Mouse (Mus musculus): ENCODE measurements around the gene Pias4. TPM values are rescaled to one million over a fixed set of nuclear protein-coding genes. Genes with fewer than 3 reads are reported as not detected.

The Pias4 gene
- polyA plus RNA-seq, 1 experiment from 2014 or later: 35.7 TPM

DNA sequence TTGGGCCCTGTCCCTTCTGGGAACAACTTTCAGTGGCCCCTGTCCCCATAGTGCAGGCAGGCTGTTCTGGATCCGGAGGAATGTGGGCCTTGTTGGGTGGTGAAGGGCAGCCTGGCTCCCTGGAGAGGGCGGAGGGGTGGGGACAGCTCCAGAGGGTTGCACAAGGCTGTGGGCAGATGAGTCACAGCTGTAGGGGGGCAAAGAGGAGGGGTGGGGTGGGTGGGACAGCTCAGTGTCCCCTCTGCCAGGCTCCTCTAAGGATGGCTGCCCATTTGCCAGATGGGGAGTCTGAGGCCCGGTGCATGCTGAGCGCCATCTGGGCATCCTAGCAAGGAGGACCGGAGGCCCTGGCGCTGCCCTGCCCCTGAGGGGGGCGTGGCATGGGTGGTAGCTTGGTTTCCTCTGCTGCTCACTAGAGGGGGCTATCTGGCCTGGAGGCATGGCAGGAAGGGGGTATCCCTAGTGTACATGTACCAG is 24.5 kb downstream of the Pias4 start:
- ATAC-seq (ENCODE audit: extremely low read depth, insufficient number of reproducible peaks, low FRiP score, low TSS enrichment): no peak
- Histone ChIP-seq H3K4me1 (peaks cover 76% of the 10 kb centered on the region), H3K9ac (peak overlapping the region; percentile 94), H3K27ac (replicated peaks) (0 out of 2 replicates have a peak overlapping the region, but pooled peaks have one; percentile 50), H3K4me3 (no peak overlapping the region), H3K4me2 (no peak overlapping the region), H3K36me3 (peaks cover 52% of the 10 kb centered on the region), H3K9me3 (no peaks in the 10 kb centered on the region), H3K27me3 (replicated peaks) (no peaks in the 10 kb centered on the region)
- WGBS: 86% methylated on average over 7 of the region's 7 CpGs

- no peak overlapping the region for H3K4me3 ChIP-seq
- no peaks in the 10 kb centered on the region for H3K9me3 ChIP-seq
- peaks cover 46% of the 10 kb centered on the region for H3K36me3 ChIP-seq
- peak overlapping the region; percentile 95; the same call in 1 of the 2 replicates for H3K4me2 ChIP-seq
- H3K27me3 ChIP-seq (replicated peaks): no peaks in the 10 kb centered on the region
- H3K4me1 ChIP-seq: peaks cover 77% of the 10 kb centered on the region
- ATAC-seq (ENCODE audit: extremely low read depth, insufficient number of reproducible peaks, low FRiP score, low TSS enrichment): no peak
- WGBS: 78% methylated on average over 5 of the region's 5 CpGs
- H3K27ac ChIP-seq (replicated peaks): 0 out of 2 replicates have a peak overlapping the region, but pooled peaks have one; percentile 50
- peak overlapping the region; percentile 94 for H3K9ac ChIP-seq
Measured at GRCm38 (mm10) chr10:81142551-81142981, 25.2 kb downstream of the Pias4 start.

- H3K4me2 ChIP-seq: peak overlapping the region; percentile 95
- WGBS: 79% methylated on average over 7 of the region's 7 CpGs
- peaks cover 77% of the 10 kb centered on the region for H3K4me1 ChIP-seq
- no peak for ATAC-seq (ENCODE audit: extremely low read depth, insufficient number of reproducible peaks, low FRiP score, low TSS enrichment)
- H3K27ac ChIP-seq (replicated peaks): peak overlapping the region; percentile 63; the same call in 1 of the 2 replicates
- no peaks in the 10 kb centered on the region for H3K27me3 ChIP-seq (replicated peaks)
- peaks cover 37% of the 10 kb centered on the region for H3K36me3 ChIP-seq
- no peaks in the 10 kb centered on the region for H3K9me3 ChIP-seq
- peak overlapping the region; percentile 96; the same call in 1 of the 2 replicates for H3K4me3 ChIP-seq
- peak overlapping the region; percentile 94 for H3K9ac ChIP-seq
Measured at GRCm38 (mm10) chr10:81141455-81142210, 26.1 kb downstream of the Pias4 start.

DNA sequence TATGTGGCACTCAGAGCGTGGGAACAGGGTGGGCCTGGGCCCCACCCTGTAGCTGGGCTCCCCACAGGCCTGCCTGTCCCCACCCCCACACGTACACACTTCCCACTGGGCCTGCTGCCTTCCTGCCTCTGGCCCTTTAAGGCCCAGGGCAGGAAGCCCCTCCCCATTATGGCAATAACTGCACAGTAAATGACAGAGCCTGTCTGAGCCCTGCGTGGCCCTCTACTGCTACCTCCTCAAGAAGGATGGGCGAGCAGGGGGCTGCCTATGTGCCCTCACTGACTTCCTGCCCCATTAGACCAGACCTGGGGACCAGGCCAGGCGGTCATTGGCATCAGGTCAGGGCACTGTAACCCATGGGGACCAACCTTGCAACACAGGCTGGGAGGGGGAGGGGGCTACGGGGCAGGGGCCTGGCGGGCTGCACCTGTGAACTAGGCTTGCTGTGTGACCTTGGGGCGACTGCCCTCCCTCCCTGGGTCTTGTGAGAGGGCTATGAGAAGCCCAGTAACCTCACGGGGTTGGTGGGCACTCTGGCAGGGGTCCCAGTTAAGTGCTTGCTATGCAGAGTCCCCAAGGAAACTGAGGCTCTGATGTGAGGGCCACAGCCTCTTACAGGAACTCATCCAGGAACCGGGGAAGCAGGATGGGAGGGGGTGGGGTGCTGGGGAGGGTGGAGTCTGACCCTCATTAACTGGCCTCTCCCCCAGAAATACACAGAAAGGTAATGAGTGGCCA is 26.8 kb downstream of the Pias4 start:
- WGBS: 49% methylated on average over 10 of the region's 10 CpGs
- H3K9ac ChIP-seq: peak overlapping the region; percentile 94
- H3K27me3 ChIP-seq (replicated peaks): no peaks in the 10 kb centered on the region
- no peak for ATAC-seq (ENCODE audit: extremely low read depth, insufficient number of reproducible peaks, low FRiP score, low TSS enrichment)
- peaks cover 71% of the 10 kb centered on the region for H3K4me1 ChIP-seq
- H3K4me2 ChIP-seq: peak overlapping the region; percentile 95
- H3K36me3 ChIP-seq: peaks cover 29% of the 10 kb centered on the region
- no peaks in the 10 kb centered on the region for H3K9me3 ChIP-seq
- peak overlapping the region; percentile 96 for H3K4me3 ChIP-seq
- peak overlapping the region; percentile 63 for H3K27ac ChIP-seq (replicated peaks)

DNA sequence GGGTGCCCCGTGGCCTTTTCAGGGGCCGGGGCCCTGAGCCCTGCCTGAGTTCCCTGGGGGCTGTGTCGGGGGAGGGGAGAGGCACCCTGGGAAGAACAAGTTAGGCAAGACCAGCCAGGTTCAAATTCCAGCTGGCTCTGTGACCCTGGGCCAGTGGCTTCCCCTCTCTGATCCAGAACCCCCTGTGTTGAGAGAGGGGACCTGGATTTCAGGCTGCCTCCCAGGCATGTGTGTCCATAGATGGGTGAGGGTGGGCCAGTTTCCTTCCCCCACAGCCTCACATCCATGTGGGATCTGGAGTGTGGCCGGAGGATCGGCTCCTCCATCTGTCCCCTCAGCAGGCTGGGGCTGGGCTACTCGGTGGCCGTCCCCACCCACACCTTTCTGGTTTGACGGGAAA is 27.7 kb downstream of the Pias4 start:
- Histone ChIP-seq H3K4me2 (peak overlapping the region; percentile 95), H3K4me1 (peaks cover 71% of the 10 kb centered on the region), H3K9ac (peak overlapping the region; percentile 94), H3K27ac (replicated peaks) (peak overlapping the region; percentile 63), H3K9me3 (no peaks in the 10 kb centered on the region), H3K36me3 (peaks cover 20% of the 10 kb centered on the region), H3K27me3 (replicated peaks) (peaks cover under 1% of the 10 kb centered on the region), H3K4me3 (peak overlapping the region; percentile 96)
- ATAC-seq (ENCODE audit: extremely low read depth, insufficient number of reproducible peaks, low FRiP score, low TSS enrichment): no peak
- WGBS: 45% methylated on average over 8 of the region's 8 CpGs

- H3K4me2 ChIP-seq: peak overlapping the region; percentile 95
- H3K27ac ChIP-seq (replicated peaks): peak overlapping the region; percentile 63
- H3K36me3 ChIP-seq: peaks cover 15% of the 10 kb centered on the region
- peak overlapping the region; percentile 94 for H3K9ac ChIP-seq
- peak overlapping the region; percentile 96 for H3K4me3 ChIP-seq
- H3K27me3 ChIP-seq (replicated peaks): peaks cover 4% of the 10 kb centered on the region
- H3K4me1 ChIP-seq: peaks cover 72% of the 10 kb centered on the region
- 77% methylated on average over 4 of the region's 4 CpGs for WGBS
- no peak for ATAC-seq (ENCODE audit: extremely low read depth, insufficient number of reproducible peaks, low FRiP score, low TSS enrichment)
- H3K9me3 ChIP-seq: no peaks in the 10 kb centered on the region
Measured at GRCm38 (mm10) chr10:81139529-81139846, 28.2 kb downstream of the Pias4 start.

GRCm38 (mm10) chr10:81138821-81139528 is 28.7 kb downstream of the Pias4 start:
- Histone ChIP-seq H3K4me2 (peak overlapping the region; percentile 95), H3K27me3 (replicated peaks) (peaks cover 9% of the 10 kb centered on the region), H3K27ac (replicated peaks) (peak overlapping the region; percentile 92), H3K9me3 (no peaks in the 10 kb centered on the region), H3K4me1 (peaks cover 74% of the 10 kb centered on the region), H3K36me3 (peaks cover 10% of the 10 kb centered on the region), H3K4me3 (peak overlapping the region; percentile 96), H3K9ac (peak overlapping the region; percentile 94)
- WGBS: 56% methylated on average over 11 of the region's 11 CpGs
- ATAC-seq (ENCODE audit: extremely low read depth, insufficient number of reproducible peaks, low FRiP score, low TSS enrichment): no peak

GRCm38 (mm10) chr10:81138131-81138782 is 29.5 kb downstream of the Pias4 start:
- Histone ChIP-seq H3K9me3 (no peaks in the 10 kb centered on the region), H3K4me3 (peak overlapping the region; percentile 96), H3K27ac (replicated peaks) (peak overlapping the region; percentile 92), H3K4me2 (peak overlapping the region; percentile 95), H3K9ac (peak overlapping the region; percentile 94), H3K27me3 (replicated peaks) (peaks cover 13% of the 10 kb centered on the region), H3K36me3 (peaks cover 3% of the 10 kb centered on the region), H3K4me1 (peaks cover 69% of the 10 kb centered on the region)
- WGBS: under 1% methylated on average over 24 of the region's 24 CpGs
- no peak for ATAC-seq (ENCODE audit: extremely low read depth, insufficient number of reproducible peaks, low FRiP score, low TSS enrichment)

GRCm38 (mm10) chr10:81137252-81138130 is 30.2 kb downstream of the Pias4 start:
- under 1% methylated on average over 78 of the region's 89 CpGs for WGBS
- H3K4me1 ChIP-seq: peaks cover 62% of the 10 kb centered on the region

GRCm38 (mm10) chr10:81136706-81137231 is 31.0 kb downstream of the Pias4 start:
- no peaks in the 10 kb centered on the region for H3K9me3 ChIP-seq
- H3K9ac ChIP-seq: peak overlapping the region; percentile 100
- H3K4me2 ChIP-seq: peak overlapping the region; percentile 90
- peaks cover 55% of the 10 kb centered on the region for H3K4me1 ChIP-seq
- peak; percentile 4 for ATAC-seq (ENCODE audit: extremely low read depth, insufficient number of reproducible peaks, low FRiP score, low TSS enrichment)
- H3K36me3 ChIP-seq: no peaks in the 10 kb centered on the region
- 0% methylated on average over 41 of the region's 50 CpGs for WGBS
- H3K27ac ChIP-seq (replicated peaks): peak overlapping the region; percentile 99
- peaks cover 13% of the 10 kb centered on the region for H3K27me3 ChIP-seq (replicated peaks)
- peak overlapping the region; percentile 96 for H3K4me3 ChIP-seq

More at GRCm38 (mm10) chr10:81137252-81138130, 30.2 kb downstream of the Pias4 start:
- ATAC-seq (ENCODE audit: extremely low read depth, insufficient number of reproducible peaks, low FRiP score, low TSS enrichment): peak; percentile 85
- H3K36me3 ChIP-seq: no peaks in the 10 kb centered on the region
- peaks cover 13% of the 10 kb centered on the region for H3K27me3 ChIP-seq (replicated peaks)
- H3K27ac ChIP-seq (replicated peaks): peak overlapping the region; percentile 99
- peak overlapping the region; percentile 95 for H3K4me2 ChIP-seq
- H3K9ac ChIP-seq: peak overlapping the region; percentile 100
- H3K4me3 ChIP-seq: peak overlapping the region; percentile 96
- no peaks in the 10 kb centered on the region for H3K9me3 ChIP-seq
